Mouse (Mus musculus): ENCODE results near the gene Zfp740. TPM values are rescaled to one million over a fixed set of nuclear protein-coding genes. Genes with fewer than 3 reads are reported as not detected.

Zfp740 gene
- polyA plus RNA-seq, 1 experiment from 2014 or later = 18.5 TPM

- H3K4me3 ChIP-seq (ENCODE audit: inconsistent target) = no peak overlapping the region
- no peaks in the 10 kb centered on the region for H3K36me3 ChIP-seq (ENCODE audit: inconsistent target)
- 93% methylated on average over 9 of the region's 9 CpGs for WGBS (ENCODE audit: missing documents)
- H3K79me2 ChIP-seq (ENCODE audit: inconsistent target) = no peaks in the 10 kb centered on the region
- no peak overlapping the region for H3K27ac ChIP-seq
These were observed 23.9 kb upstream of the Zfp740 start for GRCm38 (mm10) chr15:102179106-102179505.

GRCm38 (mm10) chr15:102179924-102180323 is 23.1 kb upstream of the Zfp740 start:
- H3K27ac ChIP-seq = no peak overlapping the region
- WGBS (ENCODE audit: missing documents) = 97% methylated on average over 11 of the region's 14 CpGs
- H3K4me3 ChIP-seq (ENCODE audit: inconsistent target) = no peak overlapping the region
- no peaks in the 10 kb centered on the region for H3K36me3 ChIP-seq (ENCODE audit: inconsistent target)
- no peaks in the 10 kb centered on the region for H3K79me2 ChIP-seq (ENCODE audit: inconsistent target)

GRCm38 (mm10) chr15:102183076-102183475 is 20.0 kb upstream of the Zfp740 start:
- Histone ChIP-seq H3K27ac (no peak overlapping the region), H3K79me2 (ENCODE audit: inconsistent target) (no peaks in the 10 kb centered on the region), H3K36me3 (ENCODE audit: inconsistent target) (no peaks in the 10 kb centered on the region), H3K4me3 (ENCODE audit: inconsistent target) (no peak overlapping the region)
- WGBS (ENCODE audit: missing documents) = 100% methylated on average over 3 of the region's 3 CpGs

DNA sequence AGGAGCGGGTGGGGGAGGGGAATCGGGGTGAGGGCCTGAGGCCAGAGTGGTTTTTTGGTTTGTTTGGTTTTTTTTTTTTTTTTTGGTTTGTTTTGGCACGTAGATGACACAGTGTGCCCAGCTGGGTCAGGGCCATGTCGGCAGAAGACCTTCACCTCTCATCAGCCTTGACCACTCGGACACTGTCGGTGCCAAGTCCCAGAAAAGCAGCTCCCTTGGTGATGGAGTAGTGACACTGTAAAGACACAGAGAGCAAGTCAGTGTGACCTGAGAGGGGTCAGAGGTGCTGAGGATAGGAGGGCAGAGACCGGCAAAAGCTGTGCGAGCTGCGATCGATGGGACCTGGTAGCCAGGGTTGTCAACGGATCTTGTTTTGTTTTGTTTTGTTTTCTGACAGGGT is 16.8 kb upstream of the Zfp740 start:
- Histone ChIP-seq H3K36me3 (ENCODE audit: inconsistent target) (no peaks in the 10 kb centered on the region), H3K27ac (no peak overlapping the region), H3K4me3 (ENCODE audit: inconsistent target) (no peak overlapping the region), H3K79me2 (ENCODE audit: inconsistent target) (no peaks in the 10 kb centered on the region)
- 92% methylated on average over 9 of the region's 11 CpGs for WGBS (ENCODE audit: missing documents)

DNA sequence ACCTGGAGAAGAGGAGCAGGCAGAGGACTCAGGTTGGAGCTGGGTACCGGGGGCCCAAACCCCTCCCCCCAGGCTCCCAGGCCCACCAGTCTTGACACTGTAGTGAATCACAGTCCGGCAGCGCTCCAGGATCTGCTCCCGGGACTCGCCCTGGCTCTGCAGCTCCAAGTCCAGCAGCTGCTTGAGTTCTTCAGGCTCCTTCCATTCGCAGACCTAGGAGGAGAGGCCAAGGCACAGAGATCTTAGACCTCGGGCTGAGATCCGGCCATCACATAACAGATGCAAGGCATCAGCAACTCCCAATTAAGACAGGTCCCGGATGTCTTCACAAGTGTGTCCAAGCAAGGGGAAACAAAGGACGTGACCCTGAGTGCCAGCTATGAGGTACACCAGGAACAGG is 15.0 kb upstream of the Zfp740 start:
- no peaks in the 10 kb centered on the region for H3K36me3 ChIP-seq (ENCODE audit: inconsistent target)
- no peak overlapping the region for H3K4me3 ChIP-seq (ENCODE audit: inconsistent target)
- H3K27ac ChIP-seq = no peak overlapping the region
- H3K79me2 ChIP-seq (ENCODE audit: inconsistent target) = no peaks in the 10 kb centered on the region
- 97% methylated on average over 10 of the region's 10 CpGs for WGBS (ENCODE audit: missing documents)

DNA sequence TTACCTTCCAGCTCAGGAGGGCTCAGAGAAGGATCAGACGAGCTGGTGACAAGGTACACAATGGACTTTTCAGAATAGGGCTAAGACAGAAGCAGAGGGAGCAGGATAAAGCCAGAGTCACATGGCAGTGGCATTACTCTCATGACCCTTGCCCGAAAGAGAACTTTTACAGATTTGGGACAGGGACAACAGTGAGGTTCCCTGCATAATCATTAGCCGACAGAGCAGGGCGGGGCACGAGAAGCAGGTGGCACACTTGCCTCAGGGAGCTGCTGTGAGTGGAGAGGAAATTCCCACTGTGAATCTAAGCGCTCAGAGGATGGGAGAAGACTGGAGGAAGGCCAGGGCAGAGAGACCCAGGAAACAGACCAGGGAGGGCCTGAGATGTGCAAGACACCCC is 14.2 kb upstream of the Zfp740 start:
- H3K4me3 ChIP-seq (ENCODE audit: inconsistent target) = no peak overlapping the region
- WGBS (ENCODE audit: missing documents) = 92% methylated on average over 6 of the region's 6 CpGs
- no peaks in the 10 kb centered on the region for H3K36me3 ChIP-seq (ENCODE audit: inconsistent target)
- no peak overlapping the region for H3K27ac ChIP-seq
- H3K79me2 ChIP-seq (ENCODE audit: inconsistent target) = no peaks in the 10 kb centered on the region

DNA sequence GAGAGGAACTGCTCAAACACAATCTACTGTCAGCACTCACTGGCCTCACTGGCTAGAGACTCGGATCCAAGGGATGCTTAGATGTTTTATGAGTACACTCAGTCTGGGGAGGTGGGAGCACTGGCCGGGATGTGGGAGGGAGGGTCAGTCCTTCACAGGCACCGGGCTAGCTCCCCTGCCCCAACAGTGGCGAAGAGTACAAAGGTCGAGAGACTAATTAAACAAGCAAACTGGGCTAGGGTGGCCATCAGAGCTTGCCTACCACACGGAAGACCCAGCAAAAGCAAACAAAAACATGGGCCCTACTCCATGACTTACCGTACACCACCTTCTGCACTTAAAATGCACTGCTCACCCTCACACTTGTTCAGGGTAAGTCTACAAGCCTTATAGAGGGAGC is 11.3 kb upstream of the Zfp740 start:
- H3K79me2 ChIP-seq (ENCODE audit: inconsistent target) = no peaks in the 10 kb centered on the region
- H3K4me3 ChIP-seq (ENCODE audit: inconsistent target) = no peak overlapping the region
- WGBS (ENCODE audit: missing documents) = 99% methylated on average over 7 of the region's 7 CpGs
- no peaks in the 10 kb centered on the region for H3K36me3 ChIP-seq (ENCODE audit: inconsistent target)
- H3K27ac ChIP-seq = no peak overlapping the region

GRCm38 (mm10) chr15:102192271-102192812 is 10.7 kb upstream of the Zfp740 start:
- WGBS (ENCODE audit: missing documents) = 24% methylated on average over 7 of the region's 7 CpGs
- H3K27ac ChIP-seq = peak overlapping the region; percentile 63
- H3K36me3 ChIP-seq (ENCODE audit: inconsistent target) = no peaks in the 10 kb centered on the region
- no peak overlapping the region for H3K4me3 ChIP-seq (ENCODE audit: inconsistent target)
- no peaks in the 10 kb centered on the region for H3K79me2 ChIP-seq (ENCODE audit: inconsistent target)

- Histone ChIP-seq H3K4me3 (ENCODE audit: inconsistent target) (no peak overlapping the region), H3K27ac (peak overlapping the region; percentile 63), H3K79me2 (ENCODE audit: inconsistent target) (no peaks in the 10 kb centered on the region), H3K36me3 (ENCODE audit: inconsistent target) (no peaks in the 10 kb centered on the region)
- 14% methylated on average over 5 of the region's 5 CpGs for WGBS (ENCODE audit: missing documents)
These were observed 10.1 kb upstream of the Zfp740 start for GRCm38 (mm10) chr15:102192820-102193386.

DNA sequence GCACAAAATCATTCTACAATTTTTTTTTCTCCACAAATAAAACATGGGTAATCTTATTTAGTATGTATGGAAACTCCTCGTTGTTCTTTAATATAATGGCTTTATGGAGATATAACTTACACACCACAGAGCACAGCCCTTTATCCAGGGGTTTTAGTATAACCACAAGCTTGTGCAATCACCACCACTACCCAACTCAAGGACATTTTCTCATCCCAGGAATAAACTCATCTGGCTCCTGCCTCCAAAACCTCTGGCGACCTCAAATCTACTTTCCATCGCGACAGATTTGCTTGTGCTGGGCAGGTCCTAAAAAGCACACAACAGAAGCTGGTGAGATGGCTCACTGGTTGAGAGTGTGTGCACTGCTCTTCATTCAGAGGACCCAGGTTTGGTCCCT is 9.4 kb upstream of the Zfp740 start:
- 73% methylated on average over 4 of the region's 4 CpGs for WGBS (ENCODE audit: missing documents)
- no peak overlapping the region for H3K27ac ChIP-seq
- H3K79me2 ChIP-seq (ENCODE audit: inconsistent target) = no peaks in the 10 kb centered on the region
- H3K36me3 ChIP-seq (ENCODE audit: inconsistent target) = no peaks in the 10 kb centered on the region
- no peak overlapping the region for H3K4me3 ChIP-seq (ENCODE audit: inconsistent target)

- no peaks in the 10 kb centered on the region for H3K79me2 ChIP-seq (ENCODE audit: inconsistent target)
- no peak overlapping the region for H3K27ac ChIP-seq
- 51% methylated on average over 4 of the region's 4 CpGs for WGBS (ENCODE audit: missing documents)
- no peak overlapping the region for H3K4me3 ChIP-seq (ENCODE audit: inconsistent target)
- no peaks in the 10 kb centered on the region for H3K36me3 ChIP-seq (ENCODE audit: inconsistent target)
These were observed 8.6 kb upstream of the Zfp740 start for GRCm38 (mm10) chr15:102194439-102194838.

DNA sequence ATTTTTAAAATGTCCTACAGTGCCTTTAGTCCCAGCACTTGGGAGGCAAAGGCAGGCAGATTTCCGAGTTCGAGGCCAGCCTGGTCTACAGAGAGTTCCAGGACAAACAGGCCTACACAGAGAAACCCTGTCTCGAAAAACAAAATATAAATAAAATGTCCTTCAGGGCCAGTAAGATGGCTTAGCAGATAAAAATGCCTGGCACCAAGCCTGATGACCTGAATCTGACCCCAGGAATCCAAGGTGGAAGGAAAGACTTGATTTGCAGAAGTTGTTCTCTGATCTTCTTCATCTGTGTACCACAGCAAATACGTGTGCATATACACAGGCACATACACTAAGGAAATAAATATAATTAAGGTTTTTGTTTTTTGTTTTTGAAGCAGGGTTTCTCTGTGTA is 7.7 kb upstream of the Zfp740 start:
- H3K79me2 ChIP-seq (ENCODE audit: inconsistent target) = no peaks in the 10 kb centered on the region
- no peaks in the 10 kb centered on the region for H3K36me3 ChIP-seq (ENCODE audit: inconsistent target)
- no peak overlapping the region for H3K4me3 ChIP-seq (ENCODE audit: inconsistent target)
- H3K27ac ChIP-seq = no peak overlapping the region
- WGBS (ENCODE audit: missing documents) = 85% methylated on average over 4 of the region's 4 CpGs

- WGBS (ENCODE audit: missing documents) = 80% methylated on average over 4 of the region's 4 CpGs
- Histone ChIP-seq H3K4me3 (ENCODE audit: inconsistent target) (no peak overlapping the region), H3K36me3 (ENCODE audit: inconsistent target) (no peaks in the 10 kb centered on the region), H3K27ac (no peak overlapping the region), H3K79me2 (ENCODE audit: inconsistent target) (no peaks in the 10 kb centered on the region)
These were observed 4.2 kb upstream of the Zfp740 start for GRCm38 (mm10) chr15:102198841-102199240.

DNA sequence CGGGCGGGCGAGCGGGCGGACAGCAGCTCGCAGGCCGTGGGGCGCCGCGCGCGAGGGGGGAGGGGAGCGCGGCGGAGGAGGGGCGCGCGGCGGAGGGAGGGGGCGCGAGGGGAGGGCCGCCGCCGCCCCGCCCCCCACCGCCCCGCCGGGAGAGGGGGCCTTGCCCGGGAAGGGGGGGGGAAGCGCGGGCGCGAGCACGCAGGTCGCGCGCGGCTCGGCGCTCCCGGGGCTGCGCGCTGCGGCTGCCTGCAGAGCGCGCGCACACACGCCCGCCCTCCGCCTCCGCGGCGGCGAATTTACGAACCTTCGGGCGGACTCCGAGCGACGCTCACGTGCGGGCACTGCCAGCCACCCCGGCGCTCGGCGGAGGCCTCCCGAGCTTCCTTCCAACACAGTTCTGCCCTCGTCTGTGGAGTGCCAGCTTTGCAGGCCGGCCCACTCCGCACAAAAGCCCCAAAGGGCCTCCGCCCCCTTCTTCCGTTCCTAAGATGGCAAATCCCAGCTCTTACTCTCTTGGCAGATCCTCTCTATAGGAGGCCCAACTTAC is 859 bp downstream of the Zfp740 start:
- 0% methylated on average over 41 of the region's 72 CpGs for WGBS (ENCODE audit: missing documents)
- Histone ChIP-seq H3K36me3 (ENCODE audit: inconsistent target) (peaks cover 18% of the 10 kb centered on the region), H3K4me3 (ENCODE audit: inconsistent target) (peak overlapping the region; percentile 47), H3K79me2 (ENCODE audit: inconsistent target) (peaks cover 25% of the 10 kb centered on the region), H3K27ac (peak overlapping the region; percentile 33)

GRCm38 (mm10) chr15:102204674-102205505 is 1.8 kb downstream of the Zfp740 start, which contains the start of gene Csad:
Csad (minus strand) TSS chr15:102204724.
- Histone ChIP-seq H3K79me2 (ENCODE audit: inconsistent target) (peaks cover 25% of the 10 kb centered on the region), H3K4me3 (ENCODE audit: inconsistent target) (peak within 1 kb of the TSS; percentile 47), H3K36me3 (ENCODE audit: inconsistent target) (peaks cover 27% of the 10 kb centered on the region), H3K27ac (peak within 1 kb of the TSS; percentile 33)
- WGBS (ENCODE audit: missing documents) = 87% methylated on average over 19 of the region's 19 CpGs

All from macrophage (primary cell).